In the genomic region with DNA sequence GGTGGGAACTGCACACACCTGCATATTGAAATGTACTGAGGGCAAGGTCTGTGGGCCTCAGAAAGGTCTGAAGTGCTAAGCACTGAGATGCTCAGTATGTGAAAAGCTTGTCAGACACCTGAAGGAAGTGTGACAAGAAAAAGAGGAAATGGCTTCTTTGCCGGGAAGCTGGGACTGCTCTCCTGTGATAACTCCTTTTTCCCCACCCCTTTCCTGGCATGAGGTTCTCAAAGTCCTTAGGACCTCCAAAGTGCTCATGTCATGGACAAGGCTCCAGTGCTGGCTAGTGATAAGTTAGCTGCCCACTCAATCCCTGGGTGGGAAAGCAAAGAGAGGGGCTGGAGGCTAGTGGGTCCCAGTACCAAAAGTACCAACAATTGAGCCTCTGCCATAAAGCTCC, we compare ENCODE assay signal across 12 mouse cellular contexts. TPM values are rescaled to one million over a fixed set of nuclear protein-coding genes. Genes with fewer than 3 reads are reported as not detected.
A peak's percentile ranks its signal among the peaks of the same experiment; 100 is the strongest.
DNase-seq lines count a peak whose midpoint lies in the region; ATAC-seq and TF ChIP-seq lines count a peak whose summit lies in the region.
"Had no signal": no experiment of that assay in that cellular context is flagged by ENCODE, and none has a peak within 500 bp of the region (broad histone marks: within the 10 kb centered on the region; RNA-seq: fewer than 3 reads in every experiment).

No protein-coding gene starts in this region.

- H3K27ac ChIP-seq in heart, postnatal 0 days (ENCODE audit: low read depth), result peak overlapping the region; percentile 52
- H3K27ac ChIP-seq in testis, adult 2 months (ENCODE audit: control insufficient read depth, insufficient read depth, low read depth, low read length), result peak overlapping the region; percentile 63
- H3K27ac ChIP-seq in liver, embryonic 13.5 days, result peak overlapping the region; percentile 48
- H3K27ac ChIP-seq: hindbrain, postnatal 0 days; neural tube, embryonic 13.5 days had no signal

- H3K27me3 ChIP-seq in heart, postnatal 0 days (ENCODE audit: control insufficient read depth, insufficient read depth, low read length), result no peaks in the 10 kb centered on the region
- H3K27me3 ChIP-seq in testis, adult 2 months (ENCODE audit: control insufficient read depth, insufficient read depth, low read length), result no peaks in the 10 kb centered on the region
- no peaks in the 10 kb centered on the region for H3K27me3 ChIP-seq in liver, embryonic 13.5 days
- H3K27me3 ChIP-seq: neural tube, embryonic 13.5 days had no signal

- no peak for ATAC-seq in heart, postnatal 0 days (ENCODE audit: insufficient read depth, low read depth)
- no peak for ATAC-seq in liver, embryonic 13.5 days (ENCODE audit: low read depth)
- ATAC-seq: hindbrain, postnatal 0 days had no signal

- no peak overlapping the region for H3K9ac ChIP-seq in heart, postnatal 0 days (replicated peaks; ENCODE audit: low read depth, low read length)
- no peak overlapping the region for H3K9ac ChIP-seq in liver, embryonic 13.5 days
- H3K9ac ChIP-seq: neural tube, embryonic 13.5 days had no signal

- intact Hi-C loops in heart, postnatal 36 days (cut with DNase I), result no loop called here

- no peak overlapping the region for H3K4me3 ChIP-seq in heart, postnatal 0 days (ENCODE audit: low read depth, low read length)
- H3K4me3 ChIP-seq in testis, adult 2 months (ENCODE audit: control insufficient read depth, low read depth, low read length), result peak overlapping the region; percentile 87
- H3K4me3 ChIP-seq in liver, embryonic 13.5 days (replicated peaks), result no peak overlapping the region
- H3K4me3 ChIP-seq: neural tube, embryonic 13.5 days had no signal

- no peak for TF ChIP-seq POLR2A in testis, adult 2 months (IDR thresholded peaks at IDR 0.05; ENCODE audit: control insufficient read depth, low read depth, low read length)

- no peak overlapping the region for H3K4me2 ChIP-seq in heart, postnatal 0 days (ENCODE audit: low read depth, low read length)
- no peak overlapping the region for H3K4me2 ChIP-seq in liver, embryonic 13.5 days
- H3K4me2 ChIP-seq: neural tube, embryonic 13.5 days had no signal

- peak; percentile 41; the same call in 1 of the 2 replicates for TF ChIP-seq EP300 in heart, postnatal 0 days (IDR thresholded peaks at IDR 0.05; ENCODE audit: low read depth)

- no peaks in the 10 kb centered on the region for H3K9me3 ChIP-seq in heart, postnatal 0 days (replicated peaks; ENCODE audit: control insufficient read depth, low read length)
- H3K9me3 ChIP-seq in liver, embryonic 13.5 days (replicated peaks), result no peaks in the 10 kb centered on the region
- H3K9me3 ChIP-seq: neural tube, embryonic 13.5 days had no signal

- DNase-seq in heart, postnatal 0 days (ENCODE audit: low spot score), result no peak
- DNase-seq in heart, postnatal 36 days, result no peak
- no peak for DNase-seq in testis, postnatal 10 days (ENCODE audit: low spot score)
- DNase-seq in liver, embryonic 13.5 days, result no peak
- DNase-seq in embryo, embryonic 10 days (ENCODE audit: low spot score), result no peak
- no peak for DNase-seq in cerebellum, adult 8-10 months
- DNase-seq: cerebellum, adult 9-10 months; kidney, adult 8-10 months; thymus, adult 18-20 months had no signal

- peaks cover 50% of the 10 kb centered on the region for H3K4me1 ChIP-seq in heart, postnatal 0 days (ENCODE audit: control insufficient read depth, insufficient read depth)
- H3K4me1 ChIP-seq in testis, adult 2 months (ENCODE audit: control insufficient read depth, insufficient read depth, low read length), result peaks cover 10% of the 10 kb centered on the region
- peaks cover 73% of the 10 kb centered on the region for H3K4me1 ChIP-seq in liver, embryonic 13.5 days (replicated peaks)

- H3K36me3 ChIP-seq in heart, postnatal 0 days (replicated peaks; ENCODE audit: control insufficient read depth, insufficient read depth, low read length), result no peaks in the 10 kb centered on the region
- no peaks in the 10 kb centered on the region for H3K36me3 ChIP-seq in testis, adult 2 months (ENCODE audit: control insufficient read depth, insufficient read depth, low read length)
- no peaks in the 10 kb centered on the region for H3K36me3 ChIP-seq in liver, embryonic 13.5 days
- H3K36me3 ChIP-seq: neural tube, embryonic 13.5 days had no signal

- 0% methylated on average over 1 of the region's 1 CpGs for WGBS in heart, postnatal 0 days
- WGBS in liver, embryonic 13.5 days (ENCODE audit: insufficient replicate concordance), result 11% methylated on average over 1 of the region's 1 CpGs

- no peak for TF ChIP-seq CTCF in heart, postnatal 0 days (IDR thresholded peaks at IDR 0.05; ENCODE audit: low read depth)
- TF ChIP-seq CTCF in testis, adult 2 months (IDR thresholded peaks at IDR 0.05; ENCODE audit: control insufficient read depth, insufficient read depth, insufficient replicate concordance, low read depth, low read length), result no peak

RNA-seq across cellular contexts. Expression of gene Gatad2a, which starts 38.8 kb away (rescaled TPM):
- total RNA-seq in heart, postnatal 0 days (2014; rRNA removed; ENCODE audit: low replicate concordance), result 26.9 and 58.8 TPM in 2 replicates
- 17.0 and 18.9 TPM in 2 replicates for polyA plus RNA-seq in heart, postnatal 0 days (2015; fragmentation: Nextera tagmentation; extraction: Ambion mirVana)
- 10 to 100 TPM; 31.6 to 36.5 TPM for total RNA-seq in heart, postnatal 36 days (2021)
- polyA plus RNA-seq in testis, adult 2 months (2012; rRNA removed), result 80.8 and 84.9 TPM in 2 replicates
- 27.1 and 27.8 TPM in 2 replicates for polyA plus RNA-seq in liver, embryonic 13.5 days (2015; fragmentation: Nextera tagmentation; extraction: Ambion mirVana)

RNA-seq across cellular contexts. Expression of gene Yjefn3, which starts 54.9 kb away (rescaled TPM):
- total RNA-seq in heart, postnatal 0 days (2014; rRNA removed; ENCODE audit: low replicate concordance), result 1.2 and 22.3 TPM in 2 replicates
- polyA plus RNA-seq in heart, postnatal 0 days (2015; fragmentation: Nextera tagmentation; extraction: Ambion mirVana), result 12.9 and 13.9 TPM in 2 replicates
- 10 to 100 TPM in 1 of 2 experiments, 1 to 10 TPM in 1; 9.1 to 12.1 TPM for total RNA-seq in heart, postnatal 36 days (2021)
- polyA plus RNA-seq in testis, adult 2 months (2012; rRNA removed), result 0.95 TPM in 2 replicates
- polyA plus RNA-seq in liver, embryonic 13.5 days (2015; fragmentation: Nextera tagmentation; extraction: Ambion mirVana), result 0.74 and 0.81 TPM in 2 replicates

RNA-seq across cellular contexts. Expression of gene Ndufa13, which starts 55.1 kb away (rescaled TPM):
- 223 and 232 TPM in 2 replicates for total RNA-seq in heart, postnatal 0 days (2014; rRNA removed; ENCODE audit: low replicate concordance)
- 666 and 702 TPM in 2 replicates for polyA plus RNA-seq in heart, postnatal 0 days (2015; fragmentation: Nextera tagmentation; extraction: Ambion mirVana)
- total RNA-seq in heart, postnatal 36 days (2021), result 100 to 1,000 TPM; 451 to 482 TPM
- polyA plus RNA-seq in testis, adult 2 months (2012; rRNA removed), result 122 and 131 TPM in 2 replicates
- polyA plus RNA-seq in liver, embryonic 13.5 days (2015; fragmentation: Nextera tagmentation; extraction: Ambion mirVana), result 109 and 114 TPM in 2 replicates

RNA-seq across cellular contexts. Expression of gene Tssk6, which starts 55.4 kb away (rescaled TPM):
- total RNA-seq in heart, postnatal 0 days (2014; rRNA removed; ENCODE audit: low replicate concordance), result 0.11 TPM in 1 of 2 replicates, not detected in the other
- polyA plus RNA-seq in heart, postnatal 0 days (2015; fragmentation: Nextera tagmentation; extraction: Ambion mirVana), result 1.1 and 1.2 TPM in 2 replicates
- not detected for total RNA-seq in heart, postnatal 36 days (2021)
- 844 and 936 TPM in 2 replicates for polyA plus RNA-seq in testis, adult 2 months (2012; rRNA removed)
- polyA plus RNA-seq in liver, embryonic 13.5 days (2015; fragmentation: Nextera tagmentation; extraction: Ambion mirVana), result 2.4 and 2.5 TPM in 2 replicates
